Mouse (Mus musculus): ENCODE data around the gene Ncf1. TPM values are rescaled to one million over a fixed set of nuclear protein-coding genes. Genes with fewer than 3 reads are reported as not detected.

Gene Ncf1
- polyA plus RNA-seq, 1 experiment from 2014 or later: 1.8 TPM

DNA sequence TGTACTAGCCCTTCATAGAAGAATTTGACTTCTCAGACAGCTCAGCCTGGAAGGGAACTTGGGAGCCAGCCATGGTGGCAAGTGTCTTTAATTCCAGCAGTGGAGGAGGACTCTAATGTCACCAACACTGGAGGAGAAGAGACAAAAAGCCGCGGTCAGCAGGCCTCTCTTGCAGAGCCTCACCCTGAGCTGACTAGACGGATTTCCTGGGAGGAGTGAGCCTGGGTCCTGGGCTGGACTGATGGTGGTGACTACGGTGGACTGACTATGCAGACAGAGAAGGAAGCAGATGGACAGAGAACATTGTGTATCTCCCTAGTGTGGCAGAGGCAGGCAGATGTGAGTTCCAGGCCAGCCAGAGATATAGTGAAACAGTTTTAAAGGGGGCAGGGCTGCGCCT is 2.0 kb upstream of the Ncf1 start:
- Histone ChIP-seq H3K4me2 (no peak overlapping the region), H3K36me3 (ENCODE audit: control insufficient read depth, insufficient read depth, low read length) (peaks cover 5% of the 10 kb centered on the region), H3K4me3 (ENCODE audit: low read depth, low read length) (no peak overlapping the region), H3K4me1 (ENCODE audit: control insufficient read depth, insufficient read depth, low read length) (peaks cover 42% of the 10 kb centered on the region), H3K9me3 (replicated peaks; ENCODE audit: control insufficient read depth, low read length) (no peaks in the 10 kb centered on the region), H3K27ac (ENCODE audit: low read depth, low read length) (no peak overlapping the region), H3K27me3 (ENCODE audit: control insufficient read depth, insufficient read depth, low read length) (no peaks in the 10 kb centered on the region), H3K9ac (ENCODE audit: low read depth, low read length) (no peak overlapping the region)
- no peak for ATAC-seq (replicated peaks; ENCODE audit: insufficient number of reproducible peaks, low FRiP score, low TSS enrichment)
- WGBS (ENCODE audit: insufficient replicate concordance): 74% methylated on average over 5 of the region's 5 CpGs

DNA sequence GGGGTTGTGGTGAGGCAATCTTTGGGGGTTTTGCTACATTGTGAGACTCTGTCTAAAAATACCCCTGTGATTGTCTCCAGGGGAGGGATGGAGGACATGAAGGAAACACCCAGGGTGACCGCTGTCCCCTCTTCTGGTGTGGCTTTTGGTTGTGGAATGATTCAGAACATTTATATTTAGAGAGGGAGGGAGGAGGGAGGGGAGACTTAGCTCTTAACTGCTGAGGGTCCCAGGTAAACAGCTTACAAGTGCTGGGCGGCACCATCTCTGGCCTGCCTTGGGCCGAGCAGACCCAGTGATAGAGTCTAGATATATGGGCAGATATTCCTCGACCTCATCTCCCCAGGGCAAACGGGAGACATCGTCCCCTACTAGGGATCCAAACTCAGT is 1.2 kb downstream of the Ncf1 start:
- Histone ChIP-seq H3K4me3 (ENCODE audit: low read depth, low read length) (no peak overlapping the region), H3K36me3 (ENCODE audit: control insufficient read depth, insufficient read depth, low read length) (no peaks in the 10 kb centered on the region), H3K4me2 (no peak overlapping the region), H3K4me1 (ENCODE audit: control insufficient read depth, insufficient read depth, low read length) (peaks cover 28% of the 10 kb centered on the region), H3K27me3 (ENCODE audit: control insufficient read depth, insufficient read depth, low read length) (no peaks in the 10 kb centered on the region; the same call in 1 of the 2 replicates), H3K27ac (ENCODE audit: low read depth, low read length) (no peak overlapping the region), H3K9ac (ENCODE audit: low read depth, low read length) (peak overlapping the region; percentile 49; the same call in 1 of the 2 replicates), H3K9me3 (replicated peaks; ENCODE audit: control insufficient read depth, low read length) (no peaks in the 10 kb centered on the region)
- no peak for ATAC-seq (replicated peaks; ENCODE audit: insufficient number of reproducible peaks, low FRiP score, low TSS enrichment)
- WGBS (ENCODE audit: insufficient replicate concordance): 58% methylated on average over 6 of the region's 6 CpGs

DNA sequence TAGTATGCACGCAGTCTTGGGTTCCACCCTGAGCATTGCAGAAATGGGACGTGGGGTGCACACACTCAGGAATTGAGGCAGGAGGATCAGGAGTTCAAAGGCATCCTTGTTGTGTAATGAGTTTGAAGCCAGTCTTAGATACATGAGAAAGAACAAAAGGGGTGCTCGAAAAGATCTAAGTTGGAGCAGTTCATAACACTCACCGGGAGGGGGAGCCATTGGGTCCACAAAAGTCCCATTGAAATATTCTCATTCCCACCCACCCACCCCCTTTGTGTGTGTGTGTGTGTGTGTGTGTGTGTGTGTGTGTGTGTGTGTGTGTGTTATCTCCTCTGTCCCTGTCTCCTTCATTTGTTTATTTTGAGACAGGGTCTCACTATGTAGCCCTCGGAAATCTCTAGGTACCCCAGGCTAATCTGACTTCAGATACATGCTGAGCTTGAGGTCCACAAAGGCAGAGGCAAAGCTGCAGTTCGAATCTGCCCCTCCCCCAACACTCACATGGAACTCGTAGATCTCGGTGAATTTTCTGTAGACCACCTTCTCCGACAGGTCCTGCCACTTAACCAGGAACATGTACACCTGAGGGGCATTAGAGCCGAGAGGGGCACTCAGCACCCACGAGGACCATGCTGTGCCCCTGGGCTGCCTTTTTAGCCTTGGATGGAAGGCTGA is 1.7 kb downstream of the Ncf1 start:
- Histone ChIP-seq H3K4me3 (ENCODE audit: low read depth, low read length) (no peak overlapping the region), H3K9me3 (replicated peaks; ENCODE audit: control insufficient read depth, low read length) (no peaks in the 10 kb centered on the region), H3K36me3 (ENCODE audit: control insufficient read depth, insufficient read depth, low read length) (no peaks in the 10 kb centered on the region), H3K4me2 (no peak overlapping the region), H3K9ac (ENCODE audit: low read depth, low read length) (peak overlapping the region; percentile 49; the same call in 1 of the 2 replicates), H3K27me3 (ENCODE audit: control insufficient read depth, insufficient read depth, low read length) (no peaks in the 10 kb centered on the region; the same call in 1 of the 2 replicates), H3K27ac (ENCODE audit: low read depth, low read length) (no peak overlapping the region), H3K4me1 (ENCODE audit: control insufficient read depth, insufficient read depth, low read length) (peaks cover 28% of the 10 kb centered on the region)
- WGBS (ENCODE audit: insufficient replicate concordance): 33% methylated on average over 11 of the region's 11 CpGs
- ATAC-seq (replicated peaks; ENCODE audit: insufficient number of reproducible peaks, low FRiP score, low TSS enrichment): no peak

DNA sequence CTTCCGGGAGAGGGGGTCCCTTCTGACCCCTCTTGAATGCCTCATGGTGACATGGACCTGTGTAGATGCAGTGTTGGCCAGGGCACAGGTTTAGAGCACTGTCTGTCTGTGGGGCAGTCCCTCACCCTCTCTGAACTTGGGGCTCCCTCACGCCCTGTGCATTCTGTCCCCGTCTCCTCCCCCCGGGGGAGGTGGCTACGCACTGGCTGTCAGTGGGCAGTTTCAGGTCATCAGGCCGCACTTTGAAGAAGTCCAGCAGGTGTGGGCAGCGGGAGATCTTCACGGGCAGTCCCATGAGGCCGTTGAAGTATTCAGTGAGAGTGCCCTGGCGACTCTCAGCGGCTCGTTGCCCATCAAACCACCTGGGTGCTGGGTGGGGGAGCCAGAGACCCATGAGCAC is 2.5 kb downstream of the Ncf1 start:
- 55% methylated on average over 12 of the region's 12 CpGs for WGBS (ENCODE audit: insufficient replicate concordance)
- no peaks in the 10 kb centered on the region for H3K9me3 ChIP-seq (replicated peaks; ENCODE audit: control insufficient read depth, low read length)
- H3K9ac ChIP-seq (ENCODE audit: low read depth, low read length): no peak overlapping the region
- ATAC-seq (replicated peaks; ENCODE audit: insufficient number of reproducible peaks, low FRiP score, low TSS enrichment): no peak
- H3K4me3 ChIP-seq (ENCODE audit: low read depth, low read length): no peak overlapping the region
- peaks cover 20% of the 10 kb centered on the region for H3K4me1 ChIP-seq (ENCODE audit: control insufficient read depth, insufficient read depth, low read length)
- no peaks in the 10 kb centered on the region for H3K36me3 ChIP-seq (ENCODE audit: control insufficient read depth, insufficient read depth, low read length)
- H3K27ac ChIP-seq (ENCODE audit: low read depth, low read length): no peak overlapping the region
- no peak overlapping the region for H3K4me2 ChIP-seq
- peaks cover 6% of the 10 kb centered on the region for H3K27me3 ChIP-seq (ENCODE audit: control insufficient read depth, insufficient read depth, low read length)

DNA sequence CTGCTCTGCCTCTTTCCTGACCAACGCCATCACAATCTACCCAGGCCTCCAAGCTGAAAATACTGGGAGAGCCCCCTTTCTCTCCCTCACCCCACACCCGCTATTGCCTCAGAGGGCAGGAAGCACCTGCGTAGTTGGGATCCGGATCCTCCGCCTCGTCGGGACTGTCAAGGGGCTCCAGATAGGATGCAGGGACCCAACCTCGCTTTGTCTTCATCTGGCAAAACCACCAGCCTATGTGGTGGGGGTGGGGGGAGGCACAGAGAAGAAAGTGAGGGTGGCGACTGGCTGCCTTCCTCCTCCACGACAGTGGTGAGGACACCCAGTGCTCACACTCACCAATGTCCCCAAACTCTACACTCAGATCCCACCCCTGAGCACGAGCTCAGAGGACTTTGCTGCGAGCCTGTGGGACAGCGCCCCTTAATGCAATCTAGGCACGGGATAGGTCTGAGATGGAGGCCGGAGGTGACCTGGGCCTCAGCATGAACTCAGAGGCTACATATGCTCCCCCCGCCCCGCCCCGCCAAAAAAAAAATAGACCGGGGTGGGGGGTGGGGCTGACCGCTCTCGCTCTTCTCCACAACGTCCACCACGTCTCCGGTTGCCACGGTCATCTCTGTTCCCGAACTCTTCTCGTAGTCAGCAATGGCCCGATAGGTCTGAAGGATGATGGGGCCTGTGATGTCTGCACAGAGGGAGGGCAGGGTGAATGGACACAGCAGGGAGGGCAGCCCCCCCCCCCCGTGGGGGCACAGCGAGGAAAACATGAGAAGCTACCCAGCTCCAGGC is 4.1 kb downstream of the Ncf1 start:
- ATAC-seq (replicated peaks; ENCODE audit: insufficient number of reproducible peaks, low FRiP score, low TSS enrichment): no peak
- Histone ChIP-seq H3K4me2 (no peak overlapping the region), H3K4me1 (ENCODE audit: control insufficient read depth, insufficient read depth, low read length) (peaks cover 20% of the 10 kb centered on the region), H3K27ac (ENCODE audit: low read depth, low read length) (no peak overlapping the region), H3K4me3 (ENCODE audit: low read depth, low read length) (no peak overlapping the region), H3K27me3 (ENCODE audit: control insufficient read depth, insufficient read depth, low read length) (peaks cover 9% of the 10 kb centered on the region), H3K36me3 (ENCODE audit: control insufficient read depth, insufficient read depth, low read length) (no peaks in the 10 kb centered on the region), H3K9ac (ENCODE audit: low read depth, low read length) (no peak overlapping the region), H3K9me3 (replicated peaks; ENCODE audit: control insufficient read depth, low read length) (no peaks in the 10 kb centered on the region)
- WGBS (ENCODE audit: insufficient replicate concordance): 73% methylated on average over 30 of the region's 30 CpGs

DNA sequence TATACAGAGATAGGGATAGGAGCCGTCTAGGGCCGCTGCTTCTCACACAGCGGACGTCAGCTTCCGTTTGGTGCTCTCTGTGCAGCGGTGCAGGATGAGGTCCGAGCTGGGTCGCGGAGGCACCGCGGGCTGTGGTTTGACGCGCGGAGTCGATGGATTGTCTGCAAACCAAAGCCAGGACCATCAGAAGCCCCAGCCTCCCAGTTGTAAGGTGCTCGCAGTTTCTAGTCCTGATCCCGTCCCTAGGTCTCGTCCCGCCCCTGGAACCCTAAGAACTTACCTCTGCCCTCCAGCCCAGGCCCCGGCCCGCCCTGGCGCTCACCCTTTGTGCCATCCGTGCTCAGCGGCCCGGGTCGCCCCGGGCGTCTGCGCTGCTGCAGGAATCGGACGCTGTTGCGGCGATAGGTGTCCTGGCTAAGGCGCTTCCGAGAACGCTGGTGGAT is 7.7 kb downstream of the Ncf1 start:
- Histone ChIP-seq H3K4me3 (ENCODE audit: low read depth, low read length) (peak overlapping the region; percentile 35), H3K36me3 (ENCODE audit: control insufficient read depth, insufficient read depth, low read length) (peaks cover 3% of the 10 kb centered on the region; the same call in 1 of the 2 replicates), H3K4me1 (ENCODE audit: control insufficient read depth, insufficient read depth, low read length) (peaks cover 5% of the 10 kb centered on the region), H3K9me3 (replicated peaks; ENCODE audit: control insufficient read depth, low read length) (no peaks in the 10 kb centered on the region), H3K27me3 (ENCODE audit: control insufficient read depth, insufficient read depth, low read length) (peaks cover 9% of the 10 kb centered on the region), H3K9ac (ENCODE audit: low read depth, low read length) (peak overlapping the region; percentile 28; the same call in 1 of the 2 replicates), H3K4me2 (peak overlapping the region; percentile 68), H3K27ac (ENCODE audit: low read depth, low read length) (no peak overlapping the region)
- WGBS (ENCODE audit: insufficient replicate concordance): 1% methylated on average over 36 of the region's 36 CpGs
- no peak; the same call in 1 of the 2 replicates for ATAC-seq (replicated peaks; ENCODE audit: insufficient number of reproducible peaks, low FRiP score, low TSS enrichment)

DNA sequence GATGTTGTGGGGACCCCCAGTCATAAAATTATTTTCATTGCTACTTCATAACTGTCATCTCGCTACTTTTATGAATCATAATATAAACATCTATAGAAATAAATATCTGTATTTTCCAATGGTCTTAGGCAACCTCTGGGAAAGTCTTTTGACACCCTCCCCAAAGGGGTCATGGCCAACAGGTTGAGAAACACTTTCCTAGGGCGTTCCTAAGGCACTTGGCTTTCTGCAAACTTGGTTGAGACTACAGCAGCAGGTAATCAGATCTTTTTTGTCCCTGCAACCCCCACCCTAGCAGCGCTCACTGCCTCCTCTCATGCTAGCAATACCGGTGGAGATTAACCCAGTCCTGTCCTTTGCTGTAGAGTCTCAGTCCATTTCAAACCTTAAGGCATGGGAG is 8.1 kb downstream of the Ncf1 start:
- Histone ChIP-seq H3K4me1 (ENCODE audit: control insufficient read depth, insufficient read depth, low read length) (peaks cover under 1% of the 10 kb centered on the region; the same call in 1 of the 2 replicates), H3K4me2 (peak overlapping the region; percentile 68), H3K4me3 (ENCODE audit: low read depth, low read length) (peak overlapping the region; percentile 35), H3K36me3 (ENCODE audit: control insufficient read depth, insufficient read depth, low read length) (peaks cover 4% of the 10 kb centered on the region; the same call in 1 of the 2 replicates), H3K9ac (ENCODE audit: low read depth, low read length) (no peak overlapping the region), H3K9me3 (replicated peaks; ENCODE audit: control insufficient read depth, low read length) (no peaks in the 10 kb centered on the region), H3K27ac (ENCODE audit: low read depth, low read length) (no peak overlapping the region), H3K27me3 (ENCODE audit: control insufficient read depth, insufficient read depth, low read length) (peaks cover 9% of the 10 kb centered on the region)
- 37% methylated on average over 4 of the region's 4 CpGs for WGBS (ENCODE audit: insufficient replicate concordance)
- no peak for ATAC-seq (replicated peaks; ENCODE audit: insufficient number of reproducible peaks, low FRiP score, low TSS enrichment)

DNA sequence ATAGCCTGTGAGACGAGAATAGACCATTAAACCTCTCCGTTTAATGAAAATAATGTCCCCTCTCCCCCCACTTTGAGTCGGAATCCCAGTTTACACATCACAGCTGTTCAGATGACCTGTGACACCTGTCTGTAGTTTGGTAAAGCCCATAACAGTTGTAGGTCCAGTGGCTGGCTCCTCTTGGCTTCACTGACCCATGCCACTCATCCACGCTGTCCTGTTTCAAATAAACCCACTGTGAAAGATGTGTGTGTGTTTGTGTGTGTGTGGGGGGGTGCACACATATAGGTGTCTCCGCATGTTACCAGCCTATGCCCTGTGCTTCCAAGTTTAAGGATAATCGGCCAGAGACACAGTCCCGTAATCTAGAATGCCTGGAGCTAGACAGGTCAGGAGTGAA is 11.5 kb downstream of the Ncf1 start:
- 77% methylated on average over 7 of the region's 7 CpGs for WGBS (ENCODE audit: insufficient replicate concordance)
- Histone ChIP-seq H3K9me3 (replicated peaks; ENCODE audit: control insufficient read depth, low read length) (no peaks in the 10 kb centered on the region), H3K36me3 (ENCODE audit: control insufficient read depth, insufficient read depth, low read length) (peaks cover 4% of the 10 kb centered on the region; the same call in 1 of the 2 replicates), H3K9ac (ENCODE audit: low read depth, low read length) (no peak overlapping the region), H3K4me2 (no peak overlapping the region), H3K4me3 (ENCODE audit: low read depth, low read length) (no peak overlapping the region), H3K27me3 (ENCODE audit: control insufficient read depth, insufficient read depth, low read length) (peaks cover 9% of the 10 kb centered on the region), H3K27ac (ENCODE audit: low read depth, low read length) (no peak overlapping the region), H3K4me1 (ENCODE audit: control insufficient read depth, insufficient read depth, low read length) (no peaks in the 10 kb centered on the region)
- no peak for ATAC-seq (replicated peaks; ENCODE audit: insufficient number of reproducible peaks, low FRiP score, low TSS enrichment)
